ENCODE assay signal across 15 mouse cellular contexts in genomic region chr13:112274636-112275035, GRCm38 (mm10). TPM values are rescaled to one million over a fixed set of nuclear protein-coding genes. Genes with fewer than 3 reads are reported as not detected.
"Had no signal": no experiment of that assay in that cellular context is flagged by ENCODE, and none has a peak within 500 bp of the region (broad histone marks: within the 10 kb centered on the region; RNA-seq: fewer than 3 reads in every experiment).

No protein-coding gene starts in this region.

- H3K4me2 ChIP-seq: liver, embryonic 13.5 days; midbrain, embryonic 11.5 days had no signal

- H3K27ac ChIP-seq: layer of hippocampus, adult 2 months; left cerebral cortex, adult 2 months; liver, embryonic 13.5 days had no signal

- H3K9me3 ChIP-seq: liver, embryonic 13.5 days had no signal

- H3K4me3 ChIP-seq: layer of hippocampus, adult 2 months; left cerebral cortex, adult 2 months; liver, embryonic 13.5 days had no signal

- H3K36me3 ChIP-seq: liver, embryonic 13.5 days had no signal

- DNase-seq: kidney, postnatal 25 days; layer of hippocampus, adult 9-11 months; layer of hippocampus, postnatal 36 days; liver, embryonic 13.5 days; lung, adult 2 months; lung, postnatal 14 days; lung, postnatal 4 days; midbrain, embryonic 14.5 days; thymus, adult 18-20 months; thymus, postnatal 36 days had no signal

- H3K27me3 ChIP-seq: liver, embryonic 13.5 days had no signal

- H3K4me1 ChIP-seq: liver, embryonic 13.5 days had no signal

- H3K9ac ChIP-seq: liver, embryonic 13.5 days had no signal

RNA-seq across cellular contexts. Expression of gene Ankrd55, which starts 13.6 kb away (rescaled TPM):
- total RNA-seq: megakaryocyte progenitor cell, adult 5-6 weeks; megakaryocyte-erythroid progenitor cell, adult 5-6 weeks had no signal
